Mouse (Mus musculus): ENCODE data around the gene Iscu. TPM values are rescaled to one million over a fixed set of nuclear protein-coding genes. Genes with fewer than 3 reads are reported as not detected.
A peak's percentile ranks its signal among the peaks of the same experiment; 100 is the strongest.

Iscu gene
- total and polyA plus RNA-seq, 2 experiments from 2014 or later, result 116 to 215 TPM

DNA sequence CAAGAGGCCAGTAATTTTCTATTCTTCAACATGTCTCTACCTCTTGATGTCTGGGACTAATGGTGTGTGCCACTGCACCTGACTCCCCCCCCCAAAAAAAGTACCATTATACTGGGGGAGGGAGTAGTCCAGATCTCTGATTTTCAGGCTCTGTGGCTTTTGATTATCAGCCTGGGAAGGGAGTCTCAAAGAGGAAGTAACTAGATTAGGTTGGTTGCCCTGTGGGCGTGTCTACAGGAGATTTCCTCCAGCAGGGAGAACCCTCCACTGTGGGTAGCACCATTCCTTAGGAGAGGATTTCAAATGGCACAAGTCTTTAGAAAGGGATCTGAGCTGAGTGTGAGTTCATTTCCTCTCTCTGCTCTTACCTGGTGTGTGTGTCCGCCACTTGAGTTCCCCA, 40.1 kb downstream of the Iscu start:
- Histone ChIP-seq H3K4me3 (ENCODE audit: low read depth, low read length) (no peak overlapping the region), H3K9ac (replicated peaks; ENCODE audit: low read depth, low read length) (no peak overlapping the region), H3K36me3 (replicated peaks; ENCODE audit: control insufficient read depth, insufficient read depth, low read length) (no peaks in the 10 kb centered on the region), H3K9me3 (replicated peaks; ENCODE audit: control insufficient read depth, low read length) (0 out of 2 replicates have a peak, but pooled peaks cover 3% of the 10 kb centered on the region), H3K27ac (ENCODE audit: low read depth) (no peak overlapping the region), H3K4me2 (ENCODE audit: low read depth, low read length) (no peak overlapping the region), H3K4me1 (ENCODE audit: control insufficient read depth, insufficient read depth) (no peaks in the 10 kb centered on the region), H3K27me3 (ENCODE audit: control insufficient read depth, insufficient read depth, low read length) (0 out of 2 replicates have a peak, but pooled peaks cover 3% of the 10 kb centered on the region)
- DNase-seq (ENCODE audit: low spot score) (no peak), ATAC-seq (ENCODE audit: insufficient read depth, low read depth) (no peak)
- TF ChIP-seq EP300 (IDR thresholded peaks at IDR 0.05; ENCODE audit: low read depth), result no peak
- no peak for TF ChIP-seq CTCF (IDR thresholded peaks at IDR 0.05; ENCODE audit: low read depth)
- WGBS, result 84% methylated on average over 2 of the region's 2 CpGs

- TF ChIP-seq EP300 (IDR thresholded peaks at IDR 0.05; ENCODE audit: low read depth) (no peak), CTCF (IDR thresholded peaks at IDR 0.05; ENCODE audit: low read depth) (0 out of 2 replicates have a peak, but pooled peaks have one; percentile 4)
- Histone ChIP-seq H3K4me1 (ENCODE audit: control insufficient read depth, insufficient read depth) (no peaks in the 10 kb centered on the region), H3K27me3 (ENCODE audit: control insufficient read depth, insufficient read depth, low read length) (0 out of 2 replicates have a peak, but pooled peaks cover 3% of the 10 kb centered on the region), H3K36me3 (replicated peaks; ENCODE audit: control insufficient read depth, insufficient read depth, low read length) (no peaks in the 10 kb centered on the region), H3K4me2 (ENCODE audit: low read depth, low read length) (no peak overlapping the region), H3K27ac (ENCODE audit: low read depth) (no peak overlapping the region), H3K9me3 (replicated peaks; ENCODE audit: control insufficient read depth, low read length) (0 out of 2 replicates have a peak, but pooled peaks cover 3% of the 10 kb centered on the region), H3K4me3 (ENCODE audit: low read depth, low read length) (no peak overlapping the region), H3K9ac (replicated peaks; ENCODE audit: low read depth, low read length) (no peak overlapping the region)
- ATAC-seq (ENCODE audit: insufficient read depth, low read depth), result no peak
- no peak for DNase-seq (ENCODE audit: low spot score)
- 14% methylated on average over 9 of the region's 9 CpGs for WGBS
Measured at GRCm38 (mm10) chr5:113813608-113814007, 41.1 kb downstream of the Iscu start.

GRCm38 (mm10) chr5:113814111-113815040, 41.8 kb downstream of the Iscu start:
- no peak overlapping the region for H3K4me3 ChIP-seq (ENCODE audit: low read depth, low read length)
- DNase-seq (ENCODE audit: low spot score) (no peak), ATAC-seq (ENCODE audit: insufficient read depth, low read depth) (no peak)
- H3K36me3 ChIP-seq (replicated peaks; ENCODE audit: control insufficient read depth, insufficient read depth, low read length), result no peaks in the 10 kb centered on the region
- 33% methylated on average over 27 of the region's 27 CpGs for WGBS
- H3K4me2 ChIP-seq (ENCODE audit: low read depth, low read length), result no peak overlapping the region
- H3K27ac ChIP-seq (ENCODE audit: low read depth), result no peak overlapping the region
- H3K9ac ChIP-seq (replicated peaks; ENCODE audit: low read depth, low read length), result no peak overlapping the region
- 0 out of 2 replicates have a peak, but pooled peaks cover 3% of the 10 kb centered on the region for H3K27me3 ChIP-seq (ENCODE audit: control insufficient read depth, insufficient read depth, low read length)
- H3K4me1 ChIP-seq (ENCODE audit: control insufficient read depth, insufficient read depth), result no peaks in the 10 kb centered on the region
- H3K9me3 ChIP-seq (replicated peaks; ENCODE audit: control insufficient read depth, low read length), result 0 out of 2 replicates have a peak, but pooled peaks cover 3% of the 10 kb centered on the region
- TF ChIP-seq EP300 (IDR thresholded peaks at IDR 0.05; ENCODE audit: low read depth) (no peak), CTCF (IDR thresholded peaks at IDR 0.05; ENCODE audit: low read depth) (no peak)

DNA sequence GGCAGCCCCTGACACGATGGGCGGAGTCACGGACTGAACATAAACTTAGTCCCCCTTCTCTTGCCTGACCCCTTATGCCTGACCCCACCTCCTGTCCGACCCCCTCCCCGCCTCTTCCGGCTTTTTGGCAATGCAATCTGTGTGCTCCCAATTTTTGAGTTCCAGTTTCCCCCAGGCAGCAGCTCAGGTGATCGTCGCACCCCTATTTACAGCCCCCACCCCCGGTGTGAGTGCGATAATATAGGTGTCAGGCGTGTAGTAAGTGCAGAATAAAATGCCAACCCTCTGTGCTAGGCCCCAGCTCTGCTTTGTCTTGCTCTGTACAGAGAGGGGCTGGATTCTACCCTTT, 42.5 kb downstream of the Iscu start:
- Histone ChIP-seq H3K36me3 (replicated peaks; ENCODE audit: control insufficient read depth, insufficient read depth, low read length) (no peaks in the 10 kb centered on the region), H3K9me3 (replicated peaks; ENCODE audit: control insufficient read depth, low read length) (0 out of 2 replicates have a peak, but pooled peaks cover 3% of the 10 kb centered on the region), H3K4me3 (ENCODE audit: low read depth, low read length) (no peak overlapping the region), H3K4me1 (ENCODE audit: control insufficient read depth, insufficient read depth) (no peaks in the 10 kb centered on the region), H3K27me3 (ENCODE audit: control insufficient read depth, insufficient read depth, low read length) (0 out of 2 replicates have a peak, but pooled peaks cover 3% of the 10 kb centered on the region), H3K9ac (replicated peaks; ENCODE audit: low read depth, low read length) (no peak overlapping the region), H3K27ac (ENCODE audit: low read depth) (no peak overlapping the region), H3K4me2 (ENCODE audit: low read depth, low read length) (no peak overlapping the region)
- TF ChIP-seq CTCF (IDR thresholded peaks at IDR 0.05; ENCODE audit: low read depth), result no peak
- TF ChIP-seq EP300 (IDR thresholded peaks at IDR 0.05; ENCODE audit: low read depth), result no peak
- WGBS, result 50% methylated on average over 11 of the region's 11 CpGs
- DNase-seq (ENCODE audit: low spot score) (no peak), ATAC-seq (ENCODE audit: insufficient read depth, low read depth) (no peak)

GRCm38 (mm10) chr5:113815638-113816152, 43.1 kb downstream of the Iscu start:
- ATAC-seq (ENCODE audit: insufficient read depth, low read depth), result no peak

More at GRCm38 (mm10) chr5:113815638-113816152, 43.1 kb downstream of the Iscu start:
- WGBS, result 14% methylated on average over 15 of the region's 15 CpGs
- 0 out of 2 replicates have a peak, but pooled peaks cover 3% of the 10 kb centered on the region for H3K27me3 ChIP-seq (ENCODE audit: control insufficient read depth, insufficient read depth, low read length)
- H3K27ac ChIP-seq (ENCODE audit: low read depth), result no peak overlapping the region
- H3K4me3 ChIP-seq (ENCODE audit: low read depth, low read length), result no peak overlapping the region
- TF ChIP-seq EP300 (IDR thresholded peaks at IDR 0.05; ENCODE audit: low read depth) (no peak), CTCF (IDR thresholded peaks at IDR 0.05; ENCODE audit: low read depth) (peak; percentile 77)
- 0 out of 2 replicates have a peak, but pooled peaks cover 3% of the 10 kb centered on the region for H3K9me3 ChIP-seq (replicated peaks; ENCODE audit: control insufficient read depth, low read length)
- H3K4me2 ChIP-seq (ENCODE audit: low read depth, low read length), result no peak overlapping the region
- no peak overlapping the region for H3K9ac ChIP-seq (replicated peaks; ENCODE audit: low read depth, low read length)
- H3K36me3 ChIP-seq (replicated peaks; ENCODE audit: control insufficient read depth, insufficient read depth, low read length), result no peaks in the 10 kb centered on the region
- DNase-seq (ENCODE audit: low spot score), result peak; percentile 62
- no peaks in the 10 kb centered on the region for H3K4me1 ChIP-seq (ENCODE audit: control insufficient read depth, insufficient read depth)

Measured in heart, postnatal 0 days (tissue).